Mouse (Mus musculus): ENCODE measurements around the gene Fjx1. TPM values are rescaled to one million over a fixed set of nuclear protein-coding genes. Genes with fewer than 3 reads are reported as not detected.
A peak's percentile ranks its signal among the peaks of the same experiment; 100 is the strongest.

The Fjx1 gene
- not detected in 2 replicates for polyA plus RNA-seq (2012; ENCODE audit: insufficient read depth, insufficient read length, low replicate concordance, missing spikeins)

GRCm38 (mm10) chr2:102451671-102452549 is at the start of gene Fjx1:
Fjx1 (minus strand) TSS chr2:102452499.
- TF ChIP-seq CTCF (IDR thresholded peaks at IDR 0.05; ENCODE audit: insufficient read depth, low read depth, low read length) (no peak), POLR2A (IDR thresholded peaks at IDR 0.05; ENCODE audit: insufficient read depth, low read depth, low read length) (peak; percentile 74)
- Histone ChIP-seq H3K4me1 (ENCODE audit: control insufficient read depth, insufficient read depth, low read length) (peaks cover 10% of the 10 kb centered on the region; the same call in 1 of the 2 replicates), H3K27ac (ENCODE audit: insufficient read depth, low read depth, low read length) (peak within 1 kb of the TSS; percentile 75), H3K4me3 (ENCODE audit: insufficient read depth, low read depth, low read length) (peak within 1 kb of the TSS; percentile 64)
- 2% methylated on average over 47 of the region's 49 CpGs for WGBS

- no peak overlapping the region for H3K27ac ChIP-seq (ENCODE audit: insufficient read depth, low read depth, low read length)
- H3K4me1 ChIP-seq (ENCODE audit: control insufficient read depth, insufficient read depth, low read length) = no peaks in the 10 kb centered on the region
- WGBS = 62% methylated on average over 4 of the region's 4 CpGs
- TF ChIP-seq CTCF (IDR thresholded peaks at IDR 0.05; ENCODE audit: insufficient read depth, low read depth, low read length) (no peak), POLR2A (IDR thresholded peaks at IDR 0.05; ENCODE audit: insufficient read depth, low read depth, low read length) (no peak)
- H3K4me3 ChIP-seq (ENCODE audit: insufficient read depth, low read depth, low read length) = no peak overlapping the region
Observed at GRCm38 (mm10) chr2:102500001-102500689, 47.8 kb upstream of the Fjx1 start.

GRCm38 (mm10) chr2:102480738-102481137 is 28.4 kb upstream of the Fjx1 start:
- TF ChIP-seq CTCF (IDR thresholded peaks at IDR 0.05; ENCODE audit: insufficient read depth, low read depth, low read length) (no peak), POLR2A (IDR thresholded peaks at IDR 0.05; ENCODE audit: insufficient read depth, low read depth, low read length) (no peak)
- Histone ChIP-seq H3K27ac (ENCODE audit: insufficient read depth, low read depth, low read length) (no peak overlapping the region), H3K4me3 (ENCODE audit: insufficient read depth, low read depth, low read length) (no peak overlapping the region), H3K4me1 (ENCODE audit: control insufficient read depth, insufficient read depth, low read length) (no peaks in the 10 kb centered on the region)
- WGBS = 73% methylated on average over 3 of the region's 3 CpGs

- Histone ChIP-seq H3K4me3 (ENCODE audit: insufficient read depth, low read depth, low read length) (no peak overlapping the region), H3K27ac (ENCODE audit: insufficient read depth, low read depth, low read length) (no peak overlapping the region), H3K4me1 (ENCODE audit: control insufficient read depth, insufficient read depth, low read length) (no peaks in the 10 kb centered on the region)
- TF ChIP-seq CTCF (IDR thresholded peaks at IDR 0.05; ENCODE audit: insufficient read depth, low read depth, low read length) (no peak), POLR2A (IDR thresholded peaks at IDR 0.05; ENCODE audit: insufficient read depth, low read depth, low read length) (no peak)
- 62% methylated on average over 2 of the region's 2 CpGs for WGBS
Observed at GRCm38 (mm10) chr2:102476101-102476500, 23.8 kb upstream of the Fjx1 start.

- H3K4me1 ChIP-seq (ENCODE audit: control insufficient read depth, insufficient read depth, low read length) = no peaks in the 10 kb centered on the region
- no peak for TF ChIP-seq CTCF (IDR thresholded peaks at IDR 0.05; ENCODE audit: insufficient read depth, low read depth, low read length)
- no peak for TF ChIP-seq POLR2A (IDR thresholded peaks at IDR 0.05; ENCODE audit: insufficient read depth, low read depth, low read length)
- no peak overlapping the region for H3K27ac ChIP-seq (ENCODE audit: insufficient read depth, low read depth, low read length)
- 47% methylated on average over 3 of the region's 3 CpGs for WGBS
- H3K4me3 ChIP-seq (ENCODE audit: insufficient read depth, low read depth, low read length) = no peak overlapping the region
Observed at GRCm38 (mm10) chr2:102468645-102469044, 16.3 kb upstream of the Fjx1 start.

- TF ChIP-seq POLR2A (IDR thresholded peaks at IDR 0.05; ENCODE audit: insufficient read depth, low read depth, low read length) (no peak), CTCF (IDR thresholded peaks at IDR 0.05; ENCODE audit: insufficient read depth, low read depth, low read length) (no peak)
- no peak overlapping the region for H3K4me3 ChIP-seq (ENCODE audit: insufficient read depth, low read depth, low read length)
- 55% methylated on average over 2 of the region's 2 CpGs for WGBS
- H3K4me1 ChIP-seq (ENCODE audit: control insufficient read depth, insufficient read depth, low read length) = no peaks in the 10 kb centered on the region
- no peak overlapping the region for H3K27ac ChIP-seq (ENCODE audit: insufficient read depth, low read depth, low read length)
Observed at GRCm38 (mm10) chr2:102464342-102464732, 12.0 kb upstream of the Fjx1 start.

GRCm38 (mm10) chr2:102463587-102464341 is 11.5 kb upstream of the Fjx1 start:
- 50% methylated on average over 12 of the region's 12 CpGs for WGBS
- TF ChIP-seq POLR2A (IDR thresholded peaks at IDR 0.05; ENCODE audit: insufficient read depth, low read depth, low read length) (no peak), CTCF (IDR thresholded peaks at IDR 0.05; ENCODE audit: insufficient read depth, low read depth, low read length) (no peak)
- Histone ChIP-seq H3K4me1 (ENCODE audit: control insufficient read depth, insufficient read depth, low read length) (no peaks in the 10 kb centered on the region), H3K27ac (ENCODE audit: insufficient read depth, low read depth, low read length) (no peak overlapping the region), H3K4me3 (ENCODE audit: insufficient read depth, low read depth, low read length) (no peak overlapping the region)

GRCm38 (mm10) chr2:102461491-102461890 is 9.2 kb upstream of the Fjx1 start:
- TF ChIP-seq CTCF (IDR thresholded peaks at IDR 0.05; ENCODE audit: insufficient read depth, low read depth, low read length) (no peak), POLR2A (IDR thresholded peaks at IDR 0.05; ENCODE audit: insufficient read depth, low read depth, low read length) (no peak)
- Histone ChIP-seq H3K4me1 (ENCODE audit: control insufficient read depth, insufficient read depth, low read length) (no peaks in the 10 kb centered on the region), H3K4me3 (ENCODE audit: insufficient read depth, low read depth, low read length) (no peak overlapping the region), H3K27ac (ENCODE audit: insufficient read depth, low read depth, low read length) (no peak overlapping the region)
- 94% methylated on average over 1 of the region's 1 CpGs for whole genome bisulfite sequencing

Data from olfactory bulb, adult 2 months (tissue).